Mouse (Mus musculus) cerebellum, postnatal 25 days (tissue): ENCODE measurements around the gene 5730522E02Rik.

Source experiments
- DNase-seq, 2 experiments: peaks; one replicate each; pipeline ENCODE4 v3.0.0; 2021; ENCODE audit warnings: mixed read lengths in 2 of 2

5730522E02Rik gene

DNA sequence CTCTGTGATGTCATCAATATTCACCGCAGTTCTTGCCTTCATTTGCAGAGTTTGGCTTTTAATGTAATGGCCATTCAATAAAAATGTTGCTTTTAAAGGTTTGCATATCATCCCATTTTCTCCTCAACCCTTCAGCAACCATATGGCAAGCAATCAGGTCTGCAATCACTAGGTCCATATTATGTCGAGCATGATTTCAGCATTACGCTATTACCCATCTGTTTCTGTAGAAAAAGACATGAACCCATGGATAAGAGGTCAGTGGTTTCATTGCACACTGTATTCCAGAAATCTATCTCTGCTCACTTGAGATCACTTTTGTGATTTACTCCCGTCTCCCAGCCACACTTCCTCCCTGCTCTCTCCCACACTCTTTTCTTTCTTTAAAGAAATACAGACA lies 213.1 kb downstream of the 5730522E02Rik start:
- DNase-seq, result no peak

GRCm38 (mm10) chr11:25994128-25994527 lies 216.4 kb downstream of the 5730522E02Rik start:
- no peak for DNase-seq

DNA sequence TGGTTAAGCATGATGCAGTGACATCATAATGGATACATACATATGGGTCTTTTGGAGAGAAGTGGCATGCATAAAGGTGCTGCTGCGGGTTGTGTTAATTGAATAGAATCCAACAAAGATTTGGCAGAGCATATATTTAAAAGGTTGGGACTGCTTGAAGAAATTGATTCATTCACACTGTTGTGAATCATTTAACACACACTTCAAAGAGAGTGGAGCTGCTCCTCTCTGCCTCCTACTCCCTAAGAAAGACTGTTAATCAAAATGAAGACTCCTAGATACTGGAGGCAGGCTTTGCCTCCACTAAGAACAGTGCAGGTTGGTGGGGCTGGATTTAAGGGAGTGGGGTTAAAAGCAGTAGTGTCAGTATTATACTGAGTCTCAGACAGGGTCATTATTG lies 218.3 kb downstream of the 5730522E02Rik start:
- DNase-seq, result no peak

DNA sequence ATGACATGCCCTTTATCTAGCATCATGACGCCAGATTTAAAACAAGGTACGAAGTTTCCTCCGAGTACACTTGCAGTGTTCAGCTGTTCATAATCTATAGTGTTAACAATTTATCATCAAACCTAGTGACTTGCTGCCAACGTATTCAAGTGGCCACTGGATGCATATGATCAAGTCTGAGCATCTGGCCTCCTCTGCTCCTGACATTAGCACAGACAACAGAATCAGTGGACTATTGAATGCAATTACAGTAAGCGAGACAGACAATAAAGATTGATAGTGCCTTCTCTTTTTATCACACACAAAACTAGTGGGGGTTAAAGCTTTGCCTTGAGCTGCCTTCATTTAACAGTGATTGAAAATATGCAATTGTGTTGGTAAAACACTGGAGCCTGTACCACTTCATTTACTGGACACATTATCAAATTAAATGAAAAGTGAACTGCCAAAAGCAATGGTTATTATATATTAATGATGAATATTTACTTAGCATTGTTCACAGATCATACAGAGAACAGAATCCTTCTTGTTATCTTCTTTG lies 231.8 kb downstream of the 5730522E02Rik start:
- no peak for DNase-seq

- DNase-seq, result no peak
Observed at GRCm38 (mm10) chr11:25941504-25941903, 269.1 kb downstream of the 5730522E02Rik start.

DNA sequence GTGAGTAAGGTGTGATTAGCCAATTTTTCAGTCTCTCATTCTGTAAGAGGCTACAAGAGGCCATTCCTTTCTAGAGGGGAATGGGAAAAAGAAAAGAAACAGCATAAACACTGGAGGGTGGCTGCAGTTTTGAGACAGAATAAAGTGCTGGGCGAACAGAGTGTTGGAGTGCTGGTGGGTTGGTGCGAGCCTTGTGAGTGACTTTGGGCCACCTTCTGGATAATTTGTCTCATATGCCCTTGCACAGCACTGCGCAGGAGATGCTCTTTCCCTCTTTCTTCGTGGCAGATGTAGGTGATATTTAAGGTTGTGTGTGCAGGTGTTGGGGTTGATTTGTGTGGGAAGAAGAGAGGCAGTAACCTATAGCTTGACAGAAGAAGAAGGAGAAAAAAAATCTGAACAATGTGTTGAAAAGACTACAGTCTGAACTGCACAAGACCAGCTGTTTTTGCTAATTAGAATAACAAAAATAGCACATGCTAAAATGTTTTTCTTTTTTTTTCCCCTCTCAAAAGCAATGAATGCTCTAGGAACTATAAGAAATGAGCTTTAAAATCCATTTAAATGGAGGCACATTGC lies 269.8 kb downstream of the 5730522E02Rik start:
- DNase-seq, result no peak

DNA sequence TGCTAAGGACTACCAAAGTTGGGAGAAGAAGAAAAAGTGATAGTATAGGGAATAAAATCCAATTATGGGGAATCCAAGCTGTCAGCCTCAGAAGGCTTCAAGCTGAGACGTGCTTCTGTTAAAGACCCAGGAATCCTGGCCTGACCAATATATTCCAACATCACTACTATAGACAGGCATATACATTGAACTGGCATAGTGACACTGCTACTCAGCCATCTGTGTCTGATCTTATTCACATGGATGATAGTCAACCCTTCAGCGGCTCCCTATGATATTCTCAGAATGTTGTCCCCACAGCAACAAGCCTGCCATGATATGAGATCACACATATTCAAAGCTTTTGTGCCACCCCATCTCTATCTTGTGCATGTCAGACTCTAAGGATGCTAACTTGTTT lies 284.3 kb downstream of the 5730522E02Rik start:
- DNase-seq, result no peak

DNA sequence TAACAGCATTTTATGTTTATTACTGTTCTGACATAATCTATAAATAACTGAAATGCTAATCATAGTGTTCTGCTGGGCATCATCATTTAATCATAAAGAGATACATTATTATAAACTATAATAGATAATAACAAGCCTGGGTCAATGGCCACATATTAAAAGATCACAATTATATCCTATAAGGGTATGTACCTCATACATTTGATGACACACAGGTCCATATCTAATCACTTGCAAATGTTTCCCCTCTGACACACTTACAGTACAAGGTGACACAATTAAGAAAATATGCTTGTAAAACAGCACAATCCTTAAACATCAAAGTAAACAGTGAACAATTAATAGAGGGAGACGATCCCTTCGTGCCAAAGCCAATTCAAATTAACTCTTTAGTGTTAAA lies 308.2 kb downstream of the 5730522E02Rik start:
- DNase-seq, result no peak

- no peak for DNase-seq
Observed at GRCm38 (mm10) chr11:25901666-25902065, 308.9 kb downstream of the 5730522E02Rik start.

DNA sequence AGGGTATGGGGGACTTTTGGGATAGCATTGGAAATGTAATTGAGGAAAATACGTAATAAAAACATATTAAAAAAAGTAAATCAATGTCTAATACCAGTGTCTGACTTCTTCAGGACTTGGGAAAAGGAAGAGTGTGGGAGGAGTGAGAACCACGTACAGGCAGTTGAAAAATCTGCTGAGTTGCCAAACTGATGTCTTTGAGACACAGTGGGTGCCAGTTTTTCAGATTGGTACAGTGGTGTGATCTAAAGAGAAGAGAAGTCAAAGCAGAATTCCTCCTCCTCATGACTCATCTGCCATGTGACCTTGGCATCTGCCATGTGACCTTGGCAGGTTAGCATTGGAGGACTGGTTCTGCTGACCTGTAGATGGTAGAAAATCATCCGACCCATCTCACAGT lies 316.7 kb downstream of the 5730522E02Rik start:
- no peak for DNase-seq

GRCm38 (mm10) chr11:25872983-25873382 lies 337.6 kb downstream of the 5730522E02Rik start:
- no peak for DNase-seq

DNA sequence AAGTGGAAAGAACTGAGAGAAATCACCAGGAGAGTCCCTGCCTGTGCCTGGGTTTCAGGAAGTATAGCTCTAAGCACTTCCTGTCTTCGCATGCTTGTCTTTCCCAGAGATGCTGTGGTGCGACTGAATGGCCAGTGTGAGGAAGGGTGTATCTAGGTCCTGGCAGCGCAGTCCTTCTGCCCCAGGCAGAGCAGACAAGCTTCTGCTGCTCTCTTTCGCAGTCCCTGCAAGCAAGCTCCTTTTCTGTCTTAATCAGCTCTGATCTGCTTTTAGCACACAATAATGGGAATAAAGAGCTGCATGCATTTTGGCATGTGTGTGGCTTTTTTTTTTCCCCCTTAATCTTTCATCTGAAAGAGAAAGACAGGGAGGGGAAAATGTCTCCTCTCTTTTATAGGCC lies 338.2 kb downstream of the 5730522E02Rik start:
- no peak for DNase-seq

GRCm38 (mm10) chr11:25866292-25866691 lies 344.3 kb downstream of the 5730522E02Rik start:
- peak; percentile 64 to 79 for DNase-seq

DNA sequence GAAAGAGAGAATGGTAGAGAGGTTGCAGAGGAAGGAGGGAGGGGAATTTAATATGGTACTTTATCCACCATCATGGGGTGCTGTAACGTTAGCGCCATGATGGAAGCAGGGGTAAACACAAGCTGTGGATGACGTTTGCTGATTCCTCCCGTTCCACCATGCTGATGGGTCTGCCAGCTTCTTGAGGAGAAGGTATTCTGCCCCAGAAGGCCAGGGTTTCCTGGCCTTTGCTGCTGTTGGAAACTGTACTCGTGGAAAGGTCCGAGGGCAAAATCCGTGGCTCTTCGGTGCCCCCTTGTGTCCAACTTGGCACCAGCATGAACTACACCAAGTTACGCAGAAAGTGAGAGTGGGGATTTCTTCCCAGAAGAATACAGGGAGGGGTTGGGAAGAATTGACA lies 347.9 kb downstream of the 5730522E02Rik start:
- DNase-seq, result peak; percentile 80 to 86

DNA sequence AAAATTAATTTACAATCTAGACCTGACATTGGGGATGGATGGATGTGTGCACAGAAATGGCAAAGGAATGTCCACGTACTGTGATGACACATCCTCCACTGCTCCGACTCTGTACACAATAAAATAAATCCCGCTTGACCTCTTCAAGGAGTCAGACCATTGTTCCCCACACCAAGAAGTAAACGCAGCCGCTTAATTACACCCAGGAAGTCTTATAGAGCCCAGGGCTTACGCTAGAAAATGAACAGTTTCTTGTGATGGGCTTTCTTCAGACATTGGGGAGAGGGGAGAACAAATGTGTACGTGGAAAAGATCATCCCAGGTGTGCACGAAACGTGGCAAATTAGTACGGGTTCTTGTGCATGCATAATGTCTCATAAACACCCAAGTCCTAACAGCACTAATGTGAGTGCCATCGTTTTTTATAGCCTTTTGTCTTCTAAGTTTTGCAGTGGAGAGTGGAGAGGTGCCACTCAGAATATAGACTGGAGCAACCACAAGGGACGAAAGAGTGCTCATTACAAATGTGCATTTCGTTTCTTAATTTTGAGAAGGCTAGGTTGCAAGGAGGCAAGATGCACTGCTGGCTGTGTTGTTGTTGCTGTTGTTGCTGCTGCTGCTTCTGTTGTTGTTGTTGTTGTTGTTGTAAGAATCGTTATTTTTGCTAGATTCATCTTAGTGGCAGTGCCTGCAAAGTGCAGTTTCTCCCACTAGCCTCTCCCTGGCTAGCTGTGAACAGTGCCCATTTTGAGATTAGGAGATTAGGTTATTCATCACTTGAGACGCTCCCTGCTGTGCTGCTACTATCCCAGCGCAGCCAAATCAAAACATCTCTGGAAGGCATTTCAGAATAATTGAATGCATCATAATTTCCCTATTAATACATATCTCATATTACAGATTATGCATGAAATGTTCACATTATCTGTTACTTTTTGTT lies 353.7 kb downstream of the 5730522E02Rik start:
- no peak for DNase-seq

- DNase-seq, result peak; percentile 11 to 13
Observed at GRCm38 (mm10) chr11:25855794-25856193, 354.8 kb downstream of the 5730522E02Rik start.

- DNase-seq, result no peak
Observed at GRCm38 (mm10) chr11:25854216-25854615, 356.3 kb downstream of the 5730522E02Rik start.

- DNase-seq, result no peak
Observed at GRCm38 (mm10) chr11:25853032-25853431, 357.5 kb downstream of the 5730522E02Rik start.

- DNase-seq, result no peak
Observed at GRCm38 (mm10) chr11:25848824-25849644, 361.5 kb downstream of the 5730522E02Rik start.

GRCm38 (mm10) chr11:25838451-25838850 lies 372.1 kb downstream of the 5730522E02Rik start:
- peak in 1 of 2 experiments; percentile 9 for DNase-seq

- DNase-seq, result no peak
Observed at GRCm38 (mm10) chr11:25819789-25820188, 390.8 kb downstream of the 5730522E02Rik start.

GRCm38 (mm10) chr11:25813446-25813845 lies 397.1 kb downstream of the 5730522E02Rik start:
- DNase-seq, result no peak

DNA sequence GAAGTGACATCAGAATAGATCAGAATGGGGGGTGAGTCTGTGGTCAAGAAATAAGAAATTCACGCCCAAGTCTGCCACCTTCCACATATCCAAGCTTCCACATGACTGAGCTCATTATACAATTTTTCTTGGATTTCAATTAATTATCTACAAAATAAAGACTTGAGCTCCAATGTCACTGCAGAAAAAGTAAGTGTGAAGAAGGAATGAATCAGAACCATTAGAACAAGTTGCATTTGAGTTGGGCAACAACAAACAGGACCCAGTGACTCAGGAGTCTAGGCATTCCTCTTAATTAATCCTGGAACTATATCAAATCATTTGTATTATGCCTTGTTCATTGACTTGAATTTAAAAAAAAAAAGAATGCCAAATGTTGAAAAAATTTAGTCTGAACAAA lies 422.9 kb downstream of the 5730522E02Rik start:
- no peak for DNase-seq
